Mouse (Mus musculus) heart, embryonic 14.5 days (tissue): ENCODE data around the gene Figla. TPM values are rescaled to one million over a fixed set of nuclear protein-coding genes. Genes with fewer than 3 reads are reported as not detected.
A peak's percentile ranks its signal among the peaks of the same experiment; 100 is the strongest.

Experiments used
- ATAC-seq: fragments of 200-750 bp; cut with Nextera tagmentation; 2 replicates; pipeline ENCODE4 v1.8.0; 2017; ENCODE audit warnings: low read depth, moderate TSS enrichment; ENCODE audit not compliant: insufficient number of reproducible peaks, insufficient read depth, low FRiP score
- H3K27ac ChIP-seq, 2 experiments: fragments of 200-500 bp in 1 of 2; fragments of 300-500 bp in 1 of 2; sonication (generic) in 1 of 2; replicated peaks in 1 of 2; 2 replicates each; pipeline ENCODE4 v1.5.1; 2012 to 2014; ENCODE audit warnings: low read depth in 2 of 2, low read length in 2 of 2, control low read depth in 1 of 2, mild to moderate bottlenecking in 1 of 2, mixed read lengths in 1 of 2; ENCODE audit not compliant: control insufficient read depth in 1 of 2, insufficient read depth in 1 of 2
- H3K27me3 ChIP-seq: fragments of 300-500 bp; sonication (generic); 2 replicates; pipeline ENCODE4 v1.6.1; 2014; ENCODE audit warnings: mild to moderate bottlenecking, low read length, control low read depth; ENCODE audit not compliant: control insufficient read depth, insufficient read depth
- H3K36me3 ChIP-seq: fragments of 300-500 bp; sonication (generic); 2 replicates; pipeline ENCODE4 v1.6.1; 2014; ENCODE audit warnings: mild to moderate bottlenecking, control low read depth, low read length, mixed read lengths; ENCODE audit not compliant: control insufficient read depth, insufficient read depth
- H3K4me1 ChIP-seq, 2 experiments: fragments of 200-500 bp in 1 of 2; fragments of 300-500 bp in 1 of 2; sonication (generic) in 1 of 2; 2 replicates each; pipeline ENCODE4 v1.6.1; 2012 to 2014; ENCODE audit warnings: low read length in 2 of 2, control low read depth in 1 of 2, mixed read lengths in 1 of 2; ENCODE audit not compliant: control insufficient read depth in 2 of 2, insufficient read depth in 2 of 2
- H3K4me2 ChIP-seq: fragments of 300-500 bp; sonication (generic); 2 replicates; pipeline ENCODE4 v1.6.1; 2014; ENCODE audit warnings: mild to moderate bottlenecking, low read length
- H3K4me3 ChIP-seq, 2 experiments: fragments of 200-500 bp in 1 of 2; fragments of 300-500 bp in 1 of 2; sonication (generic) in 1 of 2; 2 replicates each; pipeline ENCODE4 v1.5.1; 2012 to 2014; ENCODE audit warnings: low read length in 2 of 2, mild to moderate bottlenecking in 2 of 2, control low read depth in 1 of 2, low read depth in 1 of 2, moderate library complexity in 1 of 2; ENCODE audit not compliant: control insufficient read depth in 1 of 2, insufficient read depth in 1 of 2
- H3K9ac ChIP-seq: fragments of 300-500 bp; sonication (generic); 2 replicates; pipeline ENCODE4 v1.6.1; 2014; ENCODE audit warnings: mild to moderate bottlenecking, low read length
- H3K9me3 ChIP-seq: fragments of 300-500 bp; sonication (generic); 2 replicates; pipeline ENCODE4 v1.6.1; 2016; ENCODE audit warnings: low read length, control low read depth; ENCODE audit not compliant: control insufficient read depth
- WGBS: fragments of 180-500 bp; shearing (Covaris S2); extraction: QIAGEN DNeasy Blood & Tissue Kit; methylation state at CpG from one replicate; pipeline ENCODE4 v1.1.7; 2014; 5-methylcytosine and 5-hydroxymethylcytosine counted together
- polyA plus RNA-seq: library from polyadenylated mRNA; unstranded; fragments of >200 nt; fragmentation: Nextera tagmentation; extraction: Ambion mirVana; gene quantifications from 2 replicates; pipeline ENCODE4 v1.2.1, GENCODE M21; 2014

The Figla gene
- polyA plus RNA-seq, 1 experiment from 2014 or later, result not detected

DNA sequence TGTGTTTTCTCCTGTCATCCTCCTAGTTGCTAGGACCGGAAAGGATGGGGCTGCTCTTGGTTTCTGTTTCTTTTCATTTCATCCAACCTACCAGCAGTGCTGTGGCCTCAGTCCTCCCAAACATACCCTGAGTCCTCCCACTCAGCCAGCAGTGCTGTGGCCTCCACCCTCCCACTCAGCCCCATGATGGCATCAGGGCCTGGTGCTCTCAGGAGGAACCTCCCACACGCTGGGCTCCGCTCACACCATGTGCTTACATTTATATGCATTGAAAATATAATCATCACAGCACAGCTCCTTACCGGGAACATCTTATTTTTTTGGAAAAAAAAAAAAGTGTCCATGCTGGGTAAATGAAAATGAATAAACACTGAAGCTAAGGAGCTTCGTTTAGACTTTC is 32.5 kb downstream of the Figla start:
- Histone ChIP-seq H3K36me3 (no peaks in the 10 kb centered on the region), H3K27me3 (no peaks in the 10 kb centered on the region), H3K4me3 (no peak overlapping the region), H3K9ac (no peak overlapping the region), H3K27ac (no peak overlapping the region), H3K9me3 (no peaks in the 10 kb centered on the region), H3K4me2 (no peak overlapping the region), H3K4me1 (peaks cover 2 to 10% of the 10 kb centered on the region in 2 experiments; a peak in 3 of 4 replicates)
- WGBS, result 78% methylated on average over 5 of the region's 5 CpGs
- no peak for ATAC-seq

DNA sequence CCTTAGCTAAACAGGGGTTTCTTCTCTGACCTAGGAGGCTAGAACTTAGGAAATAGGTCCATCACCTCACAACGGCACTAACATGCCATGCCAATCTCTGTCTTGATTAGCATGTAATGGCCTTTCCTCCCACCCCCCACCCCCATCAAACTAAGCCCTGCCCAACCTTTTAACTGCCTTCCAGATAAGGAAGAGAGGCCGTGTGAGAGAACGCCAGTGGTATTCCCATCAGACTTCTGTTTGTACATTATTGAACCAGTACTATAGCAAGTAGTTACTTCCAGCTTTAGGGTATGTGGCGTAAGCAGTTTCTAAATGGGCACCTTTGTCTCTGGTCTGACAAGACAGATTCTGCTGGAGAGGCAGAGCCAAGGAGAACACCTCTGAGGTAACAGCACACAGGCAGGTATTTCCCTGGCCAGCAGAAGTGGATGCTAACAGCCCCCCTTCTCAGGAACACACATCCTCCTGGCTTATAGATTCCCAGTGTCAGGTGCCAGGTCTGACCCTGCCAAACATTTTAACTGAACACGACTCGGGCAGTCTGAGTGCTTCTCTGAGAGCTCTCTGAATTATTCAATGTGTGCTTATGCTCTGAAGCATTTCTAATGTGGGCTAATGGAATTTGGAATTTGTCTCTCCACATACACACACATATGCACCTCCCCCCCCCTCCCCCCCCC is 34.8 kb downstream of the Figla start:
- Histone ChIP-seq H3K27me3 (no peaks in the 10 kb centered on the region), H3K4me2 (no peak overlapping the region), H3K4me3 (no peak overlapping the region), H3K4me1 (peaks cover 2 to 10% of the 10 kb centered on the region in 2 experiments; a peak in 3 of 4 replicates), H3K27ac (no peak overlapping the region), H3K9ac (no peak overlapping the region), H3K9me3 (no peaks in the 10 kb centered on the region), H3K36me3 (no peaks in the 10 kb centered on the region)
- 41% methylated on average over 6 of the region's 6 CpGs for WGBS
- no peak for ATAC-seq

DNA sequence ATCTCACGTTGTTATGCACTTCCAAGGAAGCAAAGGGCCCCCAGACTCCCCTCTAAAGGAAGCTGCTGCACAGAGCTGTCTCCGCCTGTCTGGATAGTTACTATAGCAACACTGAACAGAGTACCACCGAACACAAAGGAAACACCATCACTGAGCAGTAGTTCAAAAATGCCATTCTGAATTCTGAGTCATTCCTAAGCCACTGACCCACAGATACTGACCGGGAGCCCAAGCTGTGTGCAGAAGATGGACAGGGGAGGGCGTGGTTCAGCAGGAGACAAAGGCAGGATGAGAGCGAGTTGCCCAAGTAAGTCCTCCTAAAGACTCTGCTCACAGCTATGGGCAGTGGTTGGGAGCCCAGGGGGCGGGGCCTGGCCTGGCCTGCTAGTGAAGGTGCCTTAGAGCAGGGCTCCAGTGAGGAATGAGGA is 36.1 kb downstream of the Figla start:
- Histone ChIP-seq H3K4me3 (no peak overlapping the region), H3K27ac (no peak overlapping the region), H3K4me2 (no peak overlapping the region), H3K4me1 (peaks cover 2 to 10% of the 10 kb centered on the region in 2 experiments; a peak in 3 of 4 replicates), H3K36me3 (no peaks in the 10 kb centered on the region), H3K27me3 (no peaks in the 10 kb centered on the region), H3K9me3 (no peaks in the 10 kb centered on the region), H3K9ac (no peak overlapping the region)
- WGBS, result 22% methylated on average over 7 of the region's 7 CpGs
- ATAC-seq, result 0 out of 2 replicates have a peak, but pooled peaks have one; percentile 26

- Histone ChIP-seq H3K9ac (no peak overlapping the region), H3K27ac (no peak overlapping the region), H3K27me3 (no peaks in the 10 kb centered on the region), H3K36me3 (no peaks in the 10 kb centered on the region), H3K4me3 (no peak overlapping the region), H3K9me3 (no peaks in the 10 kb centered on the region), H3K4me2 (no peak overlapping the region), H3K4me1 (peaks cover 2 to 10% of the 10 kb centered on the region in 2 experiments; a peak in 3 of 4 replicates)
- no peak for ATAC-seq
- WGBS, result 47% methylated on average over 4 of the region's 4 CpGs
Measured at GRCm38 (mm10) chr6:86052556-86052955, 36.6 kb downstream of the Figla start.

DNA sequence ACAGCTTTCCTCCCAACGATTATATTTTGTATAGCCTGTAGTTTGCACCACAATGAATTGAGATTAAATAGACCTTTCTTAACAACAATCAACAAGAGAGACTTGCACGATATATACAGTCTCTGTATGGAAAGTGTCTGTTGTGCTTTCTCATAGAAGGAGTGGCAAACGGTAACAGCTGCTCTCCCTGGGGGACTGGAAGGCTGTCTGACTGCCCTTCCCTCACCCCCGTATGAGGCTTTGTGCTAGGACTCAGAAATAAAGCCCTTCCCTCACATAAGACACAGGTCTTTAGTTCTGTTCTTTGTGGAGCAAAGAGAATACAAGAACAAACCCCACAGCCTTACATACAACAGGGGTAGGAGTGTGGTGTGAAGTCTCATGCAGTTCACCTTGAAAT is 37.1 kb downstream of the Figla start:
- H3K4me2 ChIP-seq, result no peak overlapping the region
- H3K27me3 ChIP-seq, result no peaks in the 10 kb centered on the region
- peaks cover 2 to 10% of the 10 kb centered on the region in 2 experiments; a peak in 3 of 4 replicates for H3K4me1 ChIP-seq
- no peak for ATAC-seq
- H3K27ac ChIP-seq, result no peak overlapping the region
- no peaks in the 10 kb centered on the region for H3K9me3 ChIP-seq
- H3K36me3 ChIP-seq, result no peaks in the 10 kb centered on the region
- 48% methylated on average over 4 of the region's 4 CpGs for WGBS
- H3K4me3 ChIP-seq, result no peak overlapping the region
- H3K9ac ChIP-seq, result no peak overlapping the region

DNA sequence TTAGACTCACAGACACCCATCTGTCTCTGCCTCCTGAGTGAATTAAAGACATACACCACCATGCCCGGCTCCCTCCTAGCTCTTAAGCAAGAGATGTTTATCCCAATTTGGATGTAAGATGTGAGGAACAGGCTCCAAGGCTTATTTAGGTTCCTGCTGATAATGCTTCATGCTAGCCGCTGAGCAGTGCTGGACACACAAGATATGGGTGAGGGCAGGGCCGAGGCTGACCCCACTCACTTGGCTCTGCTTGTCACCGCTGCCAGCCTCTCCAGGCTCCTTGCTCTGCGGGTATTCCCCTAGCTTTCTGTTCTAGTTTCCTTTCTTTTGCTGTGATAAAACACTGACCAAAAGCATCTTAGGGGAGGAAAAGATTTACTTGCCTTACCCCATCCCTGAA is 37.6 kb downstream of the Figla start:
- WGBS, result 38% methylated on average over 5 of the region's 5 CpGs
- no peak overlapping the region for H3K27ac ChIP-seq
- no peak overlapping the region for H3K4me3 ChIP-seq
- no peaks in the 10 kb centered on the region for H3K27me3 ChIP-seq
- H3K4me2 ChIP-seq, result no peak overlapping the region
- H3K9ac ChIP-seq, result no peak overlapping the region
- H3K4me1 ChIP-seq, result peaks cover 2 to 10% of the 10 kb centered on the region in 2 experiments; a peak in 3 of 4 replicates
- H3K9me3 ChIP-seq, result no peaks in the 10 kb centered on the region
- no peaks in the 10 kb centered on the region for H3K36me3 ChIP-seq
- ATAC-seq, result no peak

GRCm38 (mm10) chr6:86058475-86058874 is 42.5 kb downstream of the Figla start:
- Histone ChIP-seq H3K9me3 (no peaks in the 10 kb centered on the region), H3K4me1 (peaks cover 0 to 5% of the 10 kb centered on the region in 2 experiments; a peak in 1 of 4 replicates), H3K27me3 (no peaks in the 10 kb centered on the region), H3K4me3 (no peak overlapping the region), H3K36me3 (no peaks in the 10 kb centered on the region), H3K9ac (no peak overlapping the region), H3K27ac (no peak overlapping the region), H3K4me2 (no peak overlapping the region)
- ATAC-seq, result no peak
- 4% methylated on average over 1 of the region's 1 CpGs for WGBS
